Mouse (Mus musculus): ENCODE data around the gene Gm10203. TPM values are rescaled to one million over a fixed set of nuclear protein-coding genes. Genes with fewer than 3 reads are reported as not detected.

The Gm10203 gene
- polyA plus RNA-seq (2017; shearing (Covaris generic)): not detected

GRCm38 (mm10) chr6:149129870-149130269 is at the start of gene Gm10203:
Gene Gm10203 (plus strand): TSS chr6:149130170.

GRCm38 (mm10) chr6:149101076-149101942 is 28.7 kb upstream of the Gm10203 start, which contains the start of gene Dennd5b:
Gene Dennd5b (minus strand): TSS chr6:149101680.

GRCm38 (mm10) chr6:149139471-149139870 is 9.5 kb downstream of the Gm10203 start, which contains the start of gene Etfbkmt:
Gene Etfbkmt (plus strand): TSS chr6:149139849.

Other genes starting within 250 kb of the Gm10203 start
- gene Caprin2, start 233.9 kb upstream of the Gm10203 start, polyA plus RNA-seq (2017; shearing (Covaris generic)): 4.0 TPM
- 47.6 TPM for gene Sinhcaf, start 183.7 kb upstream of the Gm10203 start, polyA plus RNA-seq (2017; shearing (Covaris generic))
- 0.27 TPM for gene Dennd5b, start 28.5 kb upstream of the Gm10203 start, polyA plus RNA-seq (2017; shearing (Covaris generic))
- gene Etfbkmt, start 9.7 kb downstream of the Gm10203 start, polyA plus RNA-seq (2017; shearing (Covaris generic)): 68.9 TPM
- 35.0 TPM for gene Amn1, start 58.5 kb downstream of the Gm10203 start, polyA plus RNA-seq (2017; shearing (Covaris generic))
- 249 TPM for gene Resf1, start 179.2 kb downstream of the Gm10203 start, polyA plus RNA-seq (2017; shearing (Covaris generic))

Measured in activated CD4-positive, CD25-positive, alpha-beta regulatory T cell, adult 9 weeks (primary cell).